Mouse (Mus musculus): Measurements from ENCODE around the gene Htt. TPM values are rescaled to one million over a fixed set of nuclear protein-coding genes. Genes with fewer than 3 reads are reported as not detected.
"Not testable (repeated sequence)": the region's sequence is repeated elsewhere in the genome, so short reads cannot be mapped to it uniquely, and the experiment has no call there.

Gene Htt
- polyA plus RNA-seq, 1 experiment, result 12.6 TPM

DNA sequence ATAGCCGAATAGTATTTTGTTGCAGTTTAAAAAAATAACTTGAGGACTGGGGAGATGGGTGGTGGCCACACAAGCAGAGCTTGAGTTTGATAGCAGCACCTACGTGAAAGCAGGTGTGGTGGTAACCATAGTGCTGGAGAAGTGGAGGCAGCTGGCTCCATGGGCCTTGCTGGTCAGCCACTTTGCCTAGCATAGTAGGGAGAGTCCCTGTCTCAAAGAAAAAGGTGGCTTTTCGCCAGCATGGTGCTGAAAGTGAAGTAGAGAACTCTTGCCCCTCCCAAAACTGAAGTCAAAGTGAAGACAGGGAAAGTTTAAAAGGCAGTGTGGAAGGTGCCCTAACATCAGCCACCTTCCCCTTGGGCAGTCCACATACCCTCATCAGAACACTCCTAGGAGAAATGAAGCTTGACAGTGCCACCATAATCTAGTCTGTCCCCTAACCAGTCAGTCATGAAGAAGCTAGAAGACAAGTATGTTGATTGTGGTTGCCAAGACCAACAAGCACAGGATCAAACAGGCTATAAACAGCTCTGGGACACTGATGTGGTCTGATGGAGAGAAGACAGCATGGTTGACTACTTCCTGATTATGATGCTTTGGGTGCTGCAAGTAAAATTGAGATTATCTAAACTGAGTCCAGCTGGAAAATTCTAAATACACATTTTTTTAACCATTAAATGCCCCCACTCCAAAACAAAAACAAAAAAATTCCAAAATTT, 61.0 kb downstream of the Htt start:
- H3K4me1 ChIP-seq (ENCODE audit: control insufficient read depth, insufficient read depth, low read length), result no peaks in the 10 kb centered on the region
- WGBS, result 83% methylated on average over 3 of the region's 3 CpGs
- H3K4me3 ChIP-seq (replicated peaks; ENCODE audit: control insufficient read depth, low read depth, low read length), result no peak overlapping the region
- no peak overlapping the region for H3K27ac ChIP-seq (ENCODE audit: control insufficient read depth, insufficient read depth, low read depth, low read length, poor library complexity)
- TF ChIP-seq POLR2A (IDR thresholded peaks at IDR 0.05; ENCODE audit: borderline replicate concordance, control insufficient read depth, low read depth, low read length) (no peak), CTCF (IDR thresholded peaks at IDR 0.05; ENCODE audit: control insufficient read depth, insufficient read depth, low read length) (no peak)

GRCm38 (mm10) chr5:34854079-34854478, 92.5 kb downstream of the Htt start:
- no peaks in the 10 kb centered on the region for H3K4me1 ChIP-seq (ENCODE audit: control insufficient read depth, insufficient read depth, low read length)
- no peak overlapping the region for H3K27ac ChIP-seq (ENCODE audit: control insufficient read depth, insufficient read depth, low read depth, low read length, poor library complexity)
- TF ChIP-seq POLR2A (IDR thresholded peaks at IDR 0.05; ENCODE audit: borderline replicate concordance, control insufficient read depth, low read depth, low read length) (no peak), CTCF (IDR thresholded peaks at IDR 0.05; ENCODE audit: control insufficient read depth, insufficient read depth, low read length) (no peak)
- H3K4me3 ChIP-seq (replicated peaks; ENCODE audit: control insufficient read depth, low read depth, low read length), result no peak overlapping the region
- 89% methylated on average over 3 of the region's 3 CpGs for whole genome bisulfite sequencing

GRCm38 (mm10) chr5:34865367-34865766, 103.8 kb downstream of the Htt start:
- TF ChIP-seq CTCF (IDR thresholded peaks at IDR 0.05; ENCODE audit: control insufficient read depth, insufficient read depth, low read length) (no peak), POLR2A (IDR thresholded peaks at IDR 0.05; ENCODE audit: borderline replicate concordance, control insufficient read depth, low read depth, low read length) (no peak)
- Histone ChIP-seq H3K4me1 (ENCODE audit: control insufficient read depth, insufficient read depth, low read length) (no peaks in the 10 kb centered on the region), H3K4me3 (replicated peaks; ENCODE audit: control insufficient read depth, low read depth, low read length) (no peak overlapping the region), H3K27ac (ENCODE audit: control insufficient read depth, insufficient read depth, low read depth, low read length, poor library complexity) (no peak overlapping the region)
- WGBS, result 66% methylated on average over 5 of the region's 5 CpGs

- H3K27ac ChIP-seq (ENCODE audit: control insufficient read depth, insufficient read depth, low read depth, low read length, poor library complexity); H3K4me3 ChIP-seq (replicated peaks; ENCODE audit: control insufficient read depth, low read depth, low read length); H3K4me1 ChIP-seq (ENCODE audit: control insufficient read depth, insufficient read depth, low read length): not testable (repeated sequence)
- WGBS, result 81% methylated on average over 3 of the region's 3 CpGs
Observed at GRCm38 (mm10) chr5:34880307-34880706, 118.8 kb downstream of the Htt start.

GRCm38 (mm10) chr5:34881023-34881422, 119.5 kb downstream of the Htt start:
- no peak for TF ChIP-seq POLR2A (IDR thresholded peaks at IDR 0.05; ENCODE audit: borderline replicate concordance, control insufficient read depth, low read depth, low read length)
- no peak for TF ChIP-seq CTCF (IDR thresholded peaks at IDR 0.05; ENCODE audit: control insufficient read depth, insufficient read depth, low read length)
- Histone ChIP-seq H3K4me3 (replicated peaks; ENCODE audit: control insufficient read depth, low read depth, low read length) (no peak overlapping the region), H3K4me1 (ENCODE audit: control insufficient read depth, insufficient read depth, low read length) (no peaks in the 10 kb centered on the region; the same call in 1 of the 2 replicates), H3K27ac (ENCODE audit: control insufficient read depth, insufficient read depth, low read depth, low read length, poor library complexity) (no peak overlapping the region)
- WGBS, result 62% methylated on average over 3 of the region's 3 CpGs

DNA sequence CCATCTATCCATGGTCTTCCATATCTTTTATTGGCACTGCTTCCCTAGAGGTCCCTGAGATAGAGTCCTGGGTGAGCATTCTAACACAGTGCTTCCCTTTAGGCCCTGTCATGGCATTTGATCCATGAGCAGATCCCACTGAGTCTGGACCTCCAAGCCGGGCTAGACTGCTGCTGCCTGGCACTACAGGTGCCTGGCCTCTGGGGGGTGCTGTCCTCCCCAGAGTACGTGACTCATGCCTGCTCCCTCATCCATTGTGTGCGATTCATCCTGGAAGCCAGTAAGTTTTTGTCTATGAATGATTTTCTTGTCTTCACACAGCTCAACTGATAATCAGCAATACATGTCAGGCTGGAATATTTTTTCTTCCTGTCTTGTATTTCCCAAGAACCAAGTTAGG, 123.7 kb downstream of the Htt start:
- H3K4me1 ChIP-seq (ENCODE audit: control insufficient read depth, insufficient read depth, low read length), result no peaks in the 10 kb centered on the region; the same call in 1 of the 2 replicates
- WGBS, result 87% methylated on average over 3 of the region's 3 CpGs
- no peak overlapping the region for H3K4me3 ChIP-seq (replicated peaks; ENCODE audit: control insufficient read depth, low read depth, low read length)
- H3K27ac ChIP-seq (ENCODE audit: control insufficient read depth, insufficient read depth, low read depth, low read length, poor library complexity), result no peak overlapping the region
- TF ChIP-seq CTCF (IDR thresholded peaks at IDR 0.05; ENCODE audit: control insufficient read depth, insufficient read depth, low read length) (peak; percentile 26; the same call in 1 of the 2 replicates), POLR2A (IDR thresholded peaks at IDR 0.05; ENCODE audit: borderline replicate concordance, control insufficient read depth, low read depth, low read length) (no peak)

DNA sequence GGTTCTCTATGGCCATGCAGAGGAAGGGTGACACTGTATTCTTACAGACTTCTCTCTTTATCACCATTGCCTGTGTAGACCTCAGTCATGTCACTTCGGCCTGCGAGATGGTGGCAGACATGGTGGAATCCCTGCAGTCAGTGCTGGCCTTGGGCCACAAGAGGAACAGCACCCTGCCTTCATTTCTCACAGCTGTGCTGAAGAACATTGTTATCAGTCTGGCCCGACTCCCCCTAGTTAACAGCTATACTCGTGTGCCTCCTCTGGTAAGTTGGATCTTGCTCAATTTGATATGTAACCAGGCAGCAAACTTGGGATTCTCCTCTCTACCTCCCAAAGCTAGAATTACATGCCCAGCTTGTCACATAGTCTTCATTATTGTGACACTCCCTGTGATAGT, 127.7 kb downstream of the Htt start:
- 72% methylated on average over 4 of the region's 4 CpGs for WGBS
- Histone ChIP-seq H3K4me1 (ENCODE audit: control insufficient read depth, insufficient read depth, low read length) (no peaks in the 10 kb centered on the region; the same call in 1 of the 2 replicates), H3K4me3 (replicated peaks; ENCODE audit: control insufficient read depth, low read depth, low read length) (no peak overlapping the region), H3K27ac (ENCODE audit: control insufficient read depth, insufficient read depth, low read depth, low read length, poor library complexity) (no peak overlapping the region)
- TF ChIP-seq POLR2A (IDR thresholded peaks at IDR 0.05; ENCODE audit: borderline replicate concordance, control insufficient read depth, low read depth, low read length), result no peak
- no peak for TF ChIP-seq CTCF (IDR thresholded peaks at IDR 0.05; ENCODE audit: control insufficient read depth, insufficient read depth, low read length)

DNA sequence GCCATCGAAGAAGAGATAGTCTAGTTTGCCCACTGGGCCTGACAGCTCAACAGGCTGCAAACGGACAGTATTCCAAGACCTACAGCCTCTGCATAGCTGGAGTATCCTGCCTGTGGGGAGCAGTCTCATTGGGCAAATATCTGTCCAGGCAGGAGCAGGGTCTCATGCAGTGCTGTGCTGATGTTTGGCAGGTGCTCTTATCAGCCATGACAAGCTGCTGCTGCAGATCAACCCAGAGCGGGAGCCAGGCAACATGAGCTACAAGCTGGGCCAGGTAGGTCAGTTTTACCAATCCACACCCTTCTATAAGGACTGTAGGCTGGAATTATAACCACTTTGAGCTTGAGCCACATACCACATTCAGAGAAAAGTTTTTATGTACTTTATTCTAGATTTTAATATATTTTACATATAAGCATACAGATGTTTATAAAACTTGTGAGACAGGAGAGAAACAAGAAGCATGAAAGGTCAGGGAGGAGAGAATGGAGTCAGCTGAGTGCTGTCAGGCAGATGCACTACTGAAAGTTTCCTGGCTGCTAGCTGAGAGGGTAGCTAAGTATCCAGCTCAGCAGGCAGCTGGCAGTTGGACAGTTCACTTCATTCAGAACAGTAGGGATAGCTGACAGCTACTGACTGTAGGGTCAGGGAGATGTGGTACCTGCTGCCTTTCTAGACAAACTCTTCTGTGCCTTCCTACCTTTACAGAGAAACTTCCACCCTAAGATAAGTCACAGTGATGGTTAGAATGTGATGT, 135.3 kb downstream of the Htt start:
- 76% methylated on average over 3 of the region's 3 CpGs for WGBS
- H3K4me1 ChIP-seq (ENCODE audit: control insufficient read depth, insufficient read depth, low read length), result peaks cover 4% of the 10 kb centered on the region
- TF ChIP-seq POLR2A (IDR thresholded peaks at IDR 0.05; ENCODE audit: borderline replicate concordance, control insufficient read depth, low read depth, low read length) (no peak), CTCF (IDR thresholded peaks at IDR 0.05; ENCODE audit: control insufficient read depth, insufficient read depth, low read length) (no peak)
- no peak overlapping the region for H3K4me3 ChIP-seq (replicated peaks; ENCODE audit: control insufficient read depth, low read depth, low read length)
- H3K27ac ChIP-seq (ENCODE audit: control insufficient read depth, insufficient read depth, low read depth, low read length, poor library complexity), result peak overlapping the region; percentile 58
